Mouse (Mus musculus): ENCODE measurements around the gene Myl6. TPM values are rescaled to one million over a fixed set of nuclear protein-coding genes. Genes with fewer than 3 reads are reported as not detected.

Myl6 gene
- total RNA-seq, 2 experiments from 2014 or later = 499 to 509 TPM

Small RNAs within 50 kb of the gene (microRNA-seq; reads per million reads assigned to microRNA genes)
- gene Mir6916 (not detected), gene Mir8105 (not detected)

Other genes starting within 250 kb of the Myl6 start
- not detected for gene Apon, start 240.0 kb downstream of the Myl6 start, total RNA-seq (2021)
- not detected for gene Apof, start 225.5 kb downstream of the Myl6 start, total RNA-seq (2021)
- gene Stat2, start 223.6 kb downstream of the Myl6 start, total RNA-seq (2021) = 10 to 100 TPM; 32.1 to 38.1 TPM
- gene Il23a, start 195.4 kb downstream of the Myl6 start, total RNA-seq (2021) = not detected
- 10 to 100 TPM; 19.9 to 22.4 TPM for gene Pan2, start 190.8 kb downstream of the Myl6 start, total RNA-seq (2021)
- gene Cnpy2, start 171.7 kb downstream of the Myl6 start, total RNA-seq (2021) = 10 to 100 TPM; 81.0 to 86.0 TPM
- gene Cs, start 156.4 kb downstream of the Myl6 start, total RNA-seq (2021) = 100 to 1,000 TPM; 236 to 250 TPM
- 10 to 100 TPM; 57.7 to 58.1 TPM for gene Coq10a, start 125.1 kb downstream of the Myl6 start, total RNA-seq (2021)
- gene Ankrd52, start 117.0 kb downstream of the Myl6 start, total RNA-seq (2021) = 10 to 100 TPM; 84.9 to 85.5 TPM
- under 1 TPM; 0.40 to 0.42 TPM for gene Slc39a5, start 92.9 kb downstream of the Myl6 start, total RNA-seq (2021)
- gene Nabp2, start 82.7 kb downstream of the Myl6 start, total RNA-seq (2021) = 10 to 100 TPM; 95.1 to 99.1 TPM
- gene Rnf41, start 82.5 kb downstream of the Myl6 start, total RNA-seq (2021) = 10 to 100 TPM; 92.0 to 94.7 TPM
- 100 to 1,000 TPM; 295 to 311 TPM for gene Smarcc2, start 34.9 kb downstream of the Myl6 start, total RNA-seq (2021)
- gene Myl6b, start 4.5 kb upstream of the Myl6 start, total RNA-seq (2021) = 10 to 100 TPM; 61.7 to 65.2 TPM
- 10 to 100 TPM; 13.7 to 16.3 TPM for gene Esyt1, start 31.7 kb upstream of the Myl6 start, total RNA-seq (2021)
- gene Zc3h10, start 53.6 kb upstream of the Myl6 start, total RNA-seq (2021) = 10 to 100 TPM; 14.0 to 15.2 TPM
- gene Rpl41, start 55.2 kb upstream of the Myl6 start, total RNA-seq (2021) = 1,000 to 10,000 TPM; 2,825 to 2,926 TPM
- 100 to 1,000 TPM; 111 TPM for gene Pa2g4, start 71.8 kb upstream of the Myl6 start, total RNA-seq (2021)
- gene Erbb3, start 95.5 kb upstream of the Myl6 start, total RNA-seq (2021) = under 1 TPM; 0.62 to 0.66 TPM
- gene Rps26, start 132.6 kb upstream of the Myl6 start, total RNA-seq (2021) = 100 to 1,000 TPM; 595 to 651 TPM
- gene Ikzf4, start 151.8 kb upstream of the Myl6 start, total RNA-seq (2021) = 10 to 100 TPM; 25.0 to 30.7 TPM
- gene Suox, start 179.9 kb upstream of the Myl6 start, total RNA-seq (2021) = 10 to 100 TPM; 10.5 to 11.0 TPM
- gene Rab5b, start 202.1 kb upstream of the Myl6 start, total RNA-seq (2021) = 100 to 1,000 TPM; 113 TPM
- 1 to 10 TPM in 1 of 2 experiments, under 1 TPM in 1; 0.50 to 1.6 TPM for gene Pmel, start 210.1 kb upstream of the Myl6 start, total RNA-seq (2021)
- gene Cdk2, start 210.9 kb upstream of the Myl6 start, total RNA-seq (2021) = 10 to 100 TPM in 1 of 2 experiments, 1 to 10 TPM in 1; 8.1 to 10.0 TPM